Mouse (Mus musculus): ENCODE data around the gene Ramp1.

DNA sequence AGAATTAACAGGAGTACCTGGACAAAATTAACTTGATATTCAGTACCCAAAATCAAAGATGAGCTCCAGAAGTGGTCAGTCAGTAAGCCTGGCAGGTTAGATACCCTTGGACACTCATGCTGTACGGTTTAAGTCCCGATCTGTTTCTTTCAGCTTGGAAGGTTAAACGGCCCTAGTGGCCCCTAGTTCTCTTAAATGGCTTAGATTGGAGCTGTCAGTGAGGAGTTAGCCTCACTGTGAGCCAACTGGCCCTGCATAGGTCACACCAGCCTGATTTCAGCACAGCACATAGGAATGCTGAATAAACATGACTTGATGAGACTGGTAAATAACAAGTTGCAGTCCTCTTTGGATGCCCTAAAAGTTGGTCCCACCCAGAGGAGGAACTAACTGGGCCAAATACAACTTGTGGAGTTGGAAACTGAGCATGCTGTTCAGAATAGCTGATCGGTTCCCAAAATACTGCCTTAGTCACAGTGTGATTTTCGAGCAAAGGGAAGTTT is 71.6 kb downstream of the Ramp1 start:
- TF ChIP-seq CTCF (IDR thresholded peaks at IDR 0.05; ENCODE audit: borderline replicate concordance, control insufficient read depth, extremely low read depth, insufficient read depth, low read length, poor library complexity) (no peak), POLR2A (IDR thresholded peaks at IDR 0.05; ENCODE audit: control insufficient read depth, extremely low read depth, insufficient read depth, low read length, poor library complexity) (no peak)

All from thymus, adult 2 months (tissue).